Mouse (Mus musculus) gastrocnemius, adult 8-10 months (tissue): ENCODE data around the gene Nxn. TPM values are rescaled to one million over a fixed set of nuclear protein-coding genes. Genes with fewer than 3 reads are reported as not detected.
A peak's percentile ranks its signal among the peaks of the same experiment; 100 is the strongest.

Source experiments
- DNase-seq, 2 experiments: peaks; one replicate each; pipeline ENCODE4 v3.0.0; 2022; ENCODE audit warnings: low spot score in 2 of 2
- total RNA-seq, 4 experiments: library from RNA; stranded (reverse); gene quantifications; 2 replicates each; pipeline ENCODE4 v1.2.4; 2022

Gene Nxn
- total RNA-seq, 4 experiments from 2014 or later, result 41.5 to 47.7 (median 43.3) TPM

DNA sequence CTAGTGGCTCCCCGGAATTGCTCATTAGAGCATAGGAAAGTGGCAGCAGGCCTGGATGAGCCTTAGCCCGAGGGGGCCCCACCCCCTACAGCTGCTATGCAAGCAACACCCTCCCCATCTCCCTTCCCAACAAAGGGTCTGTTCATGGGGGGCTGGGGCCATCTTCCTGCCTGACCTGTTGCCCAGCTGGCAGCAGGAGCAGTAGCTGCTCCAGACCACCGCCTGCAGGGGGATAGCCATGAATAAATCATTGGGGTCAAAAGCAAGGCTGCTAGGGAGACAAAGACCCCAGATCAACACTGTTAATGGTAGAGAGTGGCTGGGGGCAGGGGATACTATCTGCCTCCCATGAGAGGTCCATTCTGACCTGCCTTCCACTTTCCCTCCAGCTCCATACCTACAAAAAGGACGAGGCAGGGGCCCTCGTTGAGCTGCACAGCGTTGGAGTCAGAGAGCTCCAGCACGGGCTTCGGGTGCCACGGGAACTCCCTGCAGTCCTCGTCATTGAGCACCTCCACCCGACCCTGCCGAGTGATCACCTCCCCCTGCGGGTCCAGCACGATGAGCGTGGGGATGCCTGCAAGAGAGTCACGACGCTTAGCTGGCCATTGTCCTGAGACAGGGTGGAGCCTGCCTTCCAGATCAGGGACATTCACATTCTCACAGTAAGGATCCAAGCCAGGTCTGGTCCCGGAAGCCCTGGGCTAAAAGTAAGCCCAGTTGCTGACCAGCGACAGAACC lies 136.2 kb downstream of the Nxn start:
- DNase-seq, result no peak

DNA sequence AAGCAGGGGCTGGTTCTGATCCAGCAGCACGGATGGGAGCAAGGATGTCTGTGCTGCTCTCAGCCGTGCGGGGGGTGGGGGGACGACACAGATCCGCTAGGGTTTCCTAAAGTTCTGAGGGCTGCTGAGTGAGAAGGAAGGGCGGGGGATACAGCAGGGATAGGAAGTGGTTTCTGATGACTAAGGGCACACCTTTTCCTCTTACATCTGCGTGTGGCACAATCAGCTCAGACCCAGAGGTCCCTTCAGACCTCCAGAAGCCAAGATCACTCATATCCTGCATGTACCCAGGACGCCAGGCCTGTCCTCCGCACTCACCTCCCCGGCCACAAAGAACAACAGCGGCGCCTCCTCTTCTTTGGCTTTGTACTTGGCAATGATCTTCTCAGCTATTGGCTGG lies 137.7 kb downstream of the Nxn start:
- no peak for DNase-seq

DNA sequence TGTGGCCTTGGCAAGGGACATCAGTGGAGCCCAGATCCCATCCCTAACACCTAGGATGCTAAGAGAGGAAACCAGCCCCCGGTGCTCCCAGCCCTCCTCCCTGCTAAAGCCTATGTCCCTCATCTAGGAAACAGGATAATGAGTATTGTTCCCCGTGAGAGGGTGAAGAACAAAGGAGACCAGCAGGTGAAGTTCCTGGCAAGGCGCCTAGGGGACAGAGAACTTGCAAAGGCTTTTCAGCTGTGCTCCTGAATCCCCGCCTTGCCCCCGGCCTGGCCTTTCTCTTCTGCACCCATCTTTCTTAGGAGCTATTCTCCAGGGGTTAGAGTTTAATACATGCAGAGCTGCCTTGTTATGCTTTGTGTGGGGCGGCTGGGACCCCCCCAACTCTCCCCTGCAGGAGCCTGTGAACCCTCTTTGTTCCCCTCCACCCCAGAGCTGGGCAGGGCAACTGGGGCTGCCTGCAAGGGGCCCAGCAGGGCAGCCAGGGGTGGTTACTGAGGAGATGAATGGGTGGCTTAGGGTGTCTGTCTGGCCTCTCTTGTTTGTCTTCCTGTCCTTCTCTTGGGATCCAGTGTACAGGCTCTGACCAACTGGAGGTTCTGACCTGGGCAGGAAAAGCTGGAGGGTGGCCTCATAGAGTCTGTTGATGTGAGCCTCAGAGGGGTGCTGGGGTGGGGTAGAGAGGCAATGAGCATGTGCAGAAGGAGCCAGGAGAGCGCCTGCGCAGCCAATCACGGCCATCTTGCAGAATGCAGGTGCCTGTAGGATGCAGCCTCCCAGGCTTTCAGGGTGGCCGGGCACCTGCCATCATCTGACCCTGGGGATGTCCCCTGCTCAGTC lies 138.5 kb downstream of the Nxn start:
- DNase-seq, result no peak

DNA sequence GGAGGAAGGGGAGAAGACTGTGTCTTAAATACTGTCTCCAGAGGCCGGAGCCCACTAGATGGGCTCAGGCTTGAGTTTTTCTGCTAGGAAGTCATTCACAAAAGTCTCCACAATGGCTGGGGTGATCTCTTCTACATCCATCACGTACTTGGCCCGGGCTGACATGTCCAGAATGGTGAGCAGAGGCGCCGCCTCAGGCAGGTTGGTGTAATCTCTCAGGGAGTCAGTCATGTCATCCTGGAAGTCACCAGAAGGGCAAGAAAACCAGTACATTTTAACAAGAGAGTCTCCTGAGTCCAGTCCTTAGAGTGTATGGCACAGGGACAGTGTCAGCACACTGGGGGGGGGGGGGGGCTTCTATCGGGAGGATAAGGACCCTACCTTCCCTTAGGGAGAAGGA lies 140.4 kb downstream of the Nxn start:
- DNase-seq, result no peak

DNA sequence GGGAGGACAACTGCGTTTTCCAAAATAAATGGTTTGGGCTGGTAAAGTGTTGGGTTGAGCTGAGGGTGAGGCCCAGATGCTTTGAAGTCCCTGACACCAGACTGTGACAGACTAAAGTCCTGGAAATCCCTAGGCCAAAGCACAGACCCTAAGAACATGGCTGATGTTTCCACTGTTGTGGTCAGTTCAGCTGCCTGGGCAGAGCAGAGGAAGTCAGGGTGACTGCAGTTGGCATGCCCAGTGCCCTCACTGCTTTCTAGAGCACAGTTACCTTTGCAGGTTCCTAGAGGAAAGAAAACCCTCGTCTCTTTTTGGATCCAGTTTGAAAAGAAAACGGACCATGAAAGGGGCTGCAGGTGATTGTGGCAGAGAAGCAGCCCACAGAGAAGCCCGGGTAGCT lies 141.6 kb downstream of the Nxn start:
- DNase-seq, result no peak

DNA sequence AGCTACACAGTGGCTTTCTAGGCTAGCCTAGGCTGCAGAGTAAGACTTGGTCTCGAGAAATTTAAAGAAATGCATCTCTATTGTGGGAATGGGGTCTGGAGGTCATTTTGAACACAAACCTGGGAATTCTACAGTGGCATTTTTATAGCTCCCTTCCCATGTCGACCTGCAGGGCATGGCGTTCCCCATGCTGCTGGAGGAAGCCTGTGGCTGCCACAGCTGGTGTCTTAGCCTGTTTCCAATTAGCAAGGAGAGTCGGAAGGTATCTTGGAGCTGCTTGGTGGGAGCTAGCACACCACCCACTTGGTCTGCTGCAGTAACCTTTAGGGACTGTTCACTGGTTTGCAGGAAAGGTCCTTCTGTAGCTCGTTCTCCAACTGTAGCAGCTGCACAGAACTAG lies 142.8 kb downstream of the Nxn start:
- no peak for DNase-seq

DNA sequence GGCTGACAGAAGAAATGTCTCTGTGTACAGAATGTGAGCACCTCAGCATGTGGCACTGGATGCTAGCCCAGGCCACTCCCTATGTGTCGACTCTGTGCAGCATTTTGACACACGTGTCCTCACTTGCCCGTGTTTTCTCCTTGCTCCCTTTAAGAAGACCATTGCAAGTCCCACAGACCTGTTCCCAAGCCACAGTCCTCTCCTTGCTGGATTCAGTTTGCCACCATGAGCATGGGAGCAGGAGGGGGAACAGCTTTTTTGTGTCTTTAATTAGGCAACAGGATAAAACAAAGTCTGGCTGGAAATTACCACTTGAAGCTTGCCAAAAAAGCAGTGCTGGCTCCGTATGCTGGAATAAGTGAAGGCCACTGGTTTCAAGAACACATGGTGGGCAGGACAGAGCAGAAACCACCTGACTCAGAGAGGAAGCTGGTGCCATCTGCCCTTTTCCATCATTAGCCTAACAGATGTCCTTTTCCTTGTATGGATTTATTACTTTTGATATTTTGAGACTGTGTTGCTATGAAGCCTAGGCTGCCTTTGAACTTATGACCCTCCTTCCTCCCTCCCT lies 143.4 kb downstream of the Nxn start:
- DNase-seq, result no peak

DNA sequence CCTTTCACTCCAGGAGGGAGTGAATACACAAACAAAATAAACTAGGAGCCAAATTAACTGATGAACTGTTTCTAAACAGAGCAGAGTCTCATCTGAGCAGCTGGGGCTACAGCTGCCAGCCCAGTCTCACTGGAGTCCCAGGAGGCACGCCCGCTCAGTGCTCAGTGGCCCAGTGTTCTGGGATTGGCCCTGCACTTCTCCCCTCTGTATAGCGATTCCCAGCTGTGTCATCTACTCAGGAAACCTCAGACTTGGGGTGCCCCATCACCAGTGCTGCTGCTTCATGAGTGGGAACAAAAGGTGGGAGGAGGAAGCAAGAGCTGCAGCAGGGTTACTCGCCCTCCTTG lies 145.0 kb downstream of the Nxn start:
- DNase-seq, result no peak

DNA sequence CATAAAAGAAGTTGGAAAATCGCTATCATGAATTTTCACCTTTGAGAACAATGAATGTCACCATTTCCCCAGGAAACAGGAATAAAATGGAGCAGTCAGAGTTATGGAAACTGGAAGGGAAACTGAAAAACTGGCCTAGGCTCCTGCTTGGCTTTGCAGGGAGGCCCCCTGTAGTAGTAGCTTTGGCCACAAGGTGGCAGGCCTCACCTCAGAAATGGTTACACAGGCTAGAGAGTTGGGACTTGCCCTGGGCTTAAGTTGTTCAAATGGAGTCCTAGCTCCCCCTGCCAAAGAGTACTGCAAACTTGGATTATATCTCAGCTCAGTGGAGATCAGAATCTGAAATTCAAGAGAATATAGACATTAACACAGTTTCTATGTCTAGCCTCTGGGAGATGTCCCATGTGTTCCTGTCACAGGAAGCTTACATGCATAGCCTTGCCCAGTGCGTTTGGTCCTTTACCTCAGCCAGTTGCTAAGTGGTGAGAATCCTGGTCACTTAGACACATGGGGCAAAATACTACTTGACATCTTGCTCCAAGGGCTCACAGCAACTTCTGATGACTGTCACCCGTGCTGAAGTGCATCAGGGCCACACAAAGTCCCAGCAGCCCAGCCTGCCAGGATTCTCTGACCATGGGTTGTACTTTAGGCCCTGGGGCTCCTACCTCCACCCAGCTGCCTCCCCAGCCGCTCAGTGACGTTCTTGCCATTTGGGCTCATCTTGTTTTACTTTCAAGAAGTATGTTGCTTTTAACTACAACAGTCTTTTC lies 145.6 kb downstream of the Nxn start:
- DNase-seq, result peak; percentile 73 to 78

DNA sequence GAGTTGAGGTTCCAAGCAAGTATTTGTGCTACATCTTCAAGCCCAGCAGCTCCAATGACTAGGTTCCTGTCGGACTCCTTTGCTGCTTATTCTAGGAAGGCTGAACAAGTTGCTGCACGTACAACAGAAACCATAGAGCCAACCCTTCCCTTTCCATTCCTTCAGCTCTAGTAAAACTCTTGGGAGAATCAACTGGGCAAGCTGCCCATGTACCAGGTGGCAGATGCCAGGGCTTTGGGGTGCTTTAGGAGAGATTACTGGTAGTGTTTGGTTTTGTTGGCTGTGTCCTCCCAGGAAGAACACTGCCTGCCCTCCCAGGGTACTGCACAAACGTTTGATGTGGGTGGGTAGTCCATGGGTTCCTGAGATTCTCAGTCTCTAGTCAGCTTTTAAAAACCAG lies 146.9 kb downstream of the Nxn start:
- no peak for DNase-seq

DNA sequence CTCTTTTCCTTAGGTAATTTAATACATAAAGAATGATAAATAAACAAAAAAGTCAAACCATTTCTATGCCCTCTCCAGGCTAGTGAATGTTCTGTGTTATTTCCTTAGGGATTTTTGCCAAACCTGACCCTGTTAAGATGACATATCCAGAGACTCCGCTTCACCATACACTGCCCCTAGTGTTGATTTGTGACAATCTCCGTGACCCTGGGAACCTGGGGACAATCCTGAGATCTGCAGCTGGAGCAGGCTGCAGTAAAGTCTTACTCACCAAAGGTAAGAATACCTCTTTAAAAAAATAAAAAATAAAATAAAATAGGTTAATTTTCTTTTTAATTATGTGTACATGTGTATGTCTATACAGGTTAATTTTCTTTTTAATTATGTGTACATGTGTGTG lies 151.7 kb downstream of the Nxn start:
- no peak for DNase-seq

DNA sequence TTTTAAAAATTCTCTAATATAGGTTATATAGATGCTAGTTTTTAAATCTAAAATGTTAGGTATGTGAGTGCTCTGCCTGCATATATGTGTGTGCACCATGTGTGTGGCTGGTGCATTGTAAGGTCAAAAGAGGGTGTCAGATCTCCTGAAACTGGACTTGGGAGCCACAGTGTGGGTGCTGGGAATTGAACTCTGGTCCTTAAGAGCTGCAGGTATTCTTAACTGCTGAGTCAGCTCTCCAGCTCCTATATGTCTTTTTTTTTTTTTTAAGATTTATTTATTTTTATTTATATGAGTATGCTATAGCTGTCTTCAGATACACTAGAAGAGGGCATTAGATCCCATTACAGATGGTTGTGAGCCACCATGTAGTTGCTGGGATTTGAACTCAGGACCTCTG lies 152.5 kb downstream of the Nxn start:
- DNase-seq, result no peak

DNA sequence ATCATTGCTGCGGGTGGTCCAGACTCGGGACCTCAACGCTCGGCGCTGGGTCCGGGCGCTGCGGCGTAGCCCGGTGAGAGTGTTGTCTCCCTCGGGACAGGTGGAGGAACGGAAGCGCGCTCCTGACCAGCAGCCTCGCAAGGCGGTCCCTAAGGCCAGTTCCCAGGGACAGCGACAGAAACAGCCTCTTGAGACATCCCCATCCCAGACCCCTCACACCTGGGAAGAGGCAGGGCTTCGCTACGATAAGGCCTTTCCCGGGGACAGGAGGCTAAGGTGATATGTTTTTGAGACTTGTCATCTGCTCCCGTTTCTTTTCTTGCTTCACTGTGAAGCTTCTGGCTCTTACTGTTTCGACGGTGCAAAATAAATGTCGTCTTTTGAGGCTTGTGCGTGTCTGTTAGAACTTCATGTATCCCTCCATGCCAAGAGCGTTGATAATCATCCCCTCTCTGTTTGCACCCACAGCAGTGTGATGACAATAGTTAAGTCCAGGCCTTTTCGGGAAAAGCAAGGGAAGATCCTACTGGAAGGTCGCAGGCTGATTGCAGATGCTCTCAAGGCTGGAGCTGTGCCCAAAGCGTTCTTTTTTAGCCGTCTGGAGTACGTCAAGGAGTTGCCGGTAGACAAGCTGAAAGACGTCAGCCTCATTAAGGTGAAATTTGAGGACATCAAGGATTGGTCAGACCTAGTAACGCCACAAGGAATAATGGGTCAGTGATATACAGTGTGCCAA lies 155.0 kb downstream of the Nxn start:
- DNase-seq, result no peak

DNA sequence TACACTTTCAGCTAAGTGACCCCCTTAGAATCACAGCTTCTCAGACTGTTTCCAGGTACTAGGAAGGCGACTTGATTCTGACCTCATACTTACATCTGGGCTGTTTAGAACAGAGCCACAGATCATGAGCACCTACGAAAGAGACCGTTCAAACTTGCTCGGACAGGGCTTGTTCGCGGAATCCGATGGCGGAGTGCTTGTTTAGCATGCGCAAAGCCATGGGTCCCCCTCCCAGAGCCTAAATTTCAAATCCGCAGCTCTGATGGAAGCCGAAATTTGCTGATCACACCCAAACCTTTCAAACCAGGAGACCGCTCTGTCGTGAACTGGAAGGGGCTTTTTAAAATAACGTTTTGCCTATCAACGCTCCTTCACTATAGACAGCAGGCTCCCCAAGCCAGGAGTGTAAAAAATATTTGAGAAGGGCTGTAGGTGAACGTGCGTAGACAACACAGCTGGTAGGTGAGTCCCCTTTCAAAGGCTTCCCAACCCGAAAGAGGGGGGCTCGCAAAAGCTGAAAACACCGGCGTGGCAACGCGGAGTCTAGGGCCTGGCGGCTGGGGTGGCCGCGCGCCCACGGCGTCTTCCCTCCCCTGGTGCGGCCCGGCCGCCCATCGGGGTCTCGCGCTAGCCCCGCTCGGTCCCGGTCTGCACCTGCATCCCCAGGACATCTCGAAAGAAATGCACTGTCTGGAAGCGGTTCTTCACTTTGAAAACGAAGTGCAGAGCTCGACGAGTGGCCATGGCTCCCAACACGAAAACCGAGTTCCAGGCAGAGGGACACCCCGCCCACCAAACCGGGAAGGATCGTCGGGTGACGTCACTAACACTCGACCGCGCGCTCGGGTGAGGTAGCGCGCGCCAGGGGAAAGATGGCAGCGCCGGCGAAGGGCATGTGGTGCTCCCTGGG lies 155.8 kb downstream of the Nxn start, which contains the start of the genes Mrm3 and Glod4:
Gene Mrm3, plus strand, starts transcription at position 815 of the 910 bp plus-strand sequence.
Gene Glod4, minus strand, starts transcription at position 825 of the 910 bp plus-strand sequence.
- peak; percentile 74 to 76 for DNase-seq

DNA sequence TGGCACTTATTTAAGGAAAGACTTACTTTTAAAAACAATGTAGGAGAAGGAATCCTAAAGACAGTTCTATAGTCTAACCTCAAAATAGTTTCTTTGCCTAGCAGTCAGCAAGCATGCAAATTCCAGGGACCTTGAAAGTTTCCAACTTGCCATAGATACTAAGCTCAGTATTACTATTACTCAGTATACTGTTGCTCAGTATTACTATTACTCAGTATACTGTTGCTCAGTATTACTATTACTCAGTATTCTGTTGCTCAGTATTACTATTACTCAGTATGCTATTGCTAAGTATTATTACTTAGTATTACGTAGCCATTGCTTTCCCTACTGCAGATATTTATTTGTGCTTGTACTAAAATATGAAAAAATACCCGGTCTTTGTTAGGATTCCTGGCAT lies 159.2 kb downstream of the Nxn start:
- no peak for DNase-seq

DNA sequence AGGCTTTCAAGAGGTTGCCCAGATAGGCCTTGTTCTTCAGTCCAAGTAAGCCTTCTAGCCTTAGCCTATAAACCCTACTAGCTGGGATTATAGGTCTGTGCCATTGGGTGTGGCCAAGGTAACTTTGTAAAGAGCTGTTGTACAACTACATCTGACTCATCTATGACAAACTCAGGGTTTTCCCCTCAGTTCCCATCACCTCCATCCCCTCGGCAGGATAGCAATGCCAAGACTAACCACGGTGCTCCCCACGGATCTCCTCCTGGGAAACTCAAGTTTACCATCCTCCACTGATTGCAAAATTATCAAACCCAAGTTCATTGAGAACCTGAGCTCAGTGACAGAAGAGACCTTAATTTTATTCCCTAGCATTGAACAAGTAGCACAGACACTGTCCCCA lies 162.8 kb downstream of the Nxn start:
- no peak for DNase-seq

DNA sequence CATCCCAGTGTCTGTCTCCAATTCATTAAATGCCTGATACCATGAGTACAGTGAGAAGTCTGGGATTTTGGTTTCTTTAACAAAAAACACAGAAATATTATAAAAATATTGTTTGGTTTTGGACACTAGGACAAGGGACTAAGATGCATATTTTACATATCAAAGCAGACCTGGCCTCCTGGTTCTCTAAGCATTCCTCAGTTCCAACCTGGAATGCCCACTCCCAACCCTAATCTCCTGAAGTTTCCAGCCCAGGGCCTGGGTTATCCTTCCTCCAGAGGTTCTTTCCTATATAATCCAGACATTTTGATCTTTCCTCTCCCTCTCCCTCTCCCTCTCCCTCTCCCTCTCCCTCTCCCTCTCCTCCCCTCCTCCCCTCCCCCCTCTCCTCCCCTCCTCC lies 173.9 kb downstream of the Nxn start:
- DNase-seq, result no peak

DNA sequence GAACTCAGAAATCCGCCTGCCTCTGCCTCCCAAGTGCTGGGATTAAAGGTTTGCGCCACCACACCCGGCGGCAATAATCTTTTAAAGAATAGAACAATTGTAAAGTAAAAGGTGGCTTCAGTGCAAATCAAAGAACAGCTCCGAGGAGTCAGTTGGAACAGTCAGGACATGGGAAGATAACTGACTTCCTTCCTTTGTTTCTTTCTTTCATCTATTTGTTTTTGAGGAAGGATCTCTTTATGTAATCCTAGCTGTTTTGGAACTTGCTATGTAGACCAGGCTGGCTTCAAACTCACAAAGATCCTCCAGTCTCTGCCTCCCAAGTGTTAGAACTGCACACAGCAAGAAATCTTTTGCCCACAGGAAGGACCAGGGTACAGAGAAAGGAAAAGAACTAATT lies 174.3 kb downstream of the Nxn start:
- no peak for DNase-seq

DNA sequence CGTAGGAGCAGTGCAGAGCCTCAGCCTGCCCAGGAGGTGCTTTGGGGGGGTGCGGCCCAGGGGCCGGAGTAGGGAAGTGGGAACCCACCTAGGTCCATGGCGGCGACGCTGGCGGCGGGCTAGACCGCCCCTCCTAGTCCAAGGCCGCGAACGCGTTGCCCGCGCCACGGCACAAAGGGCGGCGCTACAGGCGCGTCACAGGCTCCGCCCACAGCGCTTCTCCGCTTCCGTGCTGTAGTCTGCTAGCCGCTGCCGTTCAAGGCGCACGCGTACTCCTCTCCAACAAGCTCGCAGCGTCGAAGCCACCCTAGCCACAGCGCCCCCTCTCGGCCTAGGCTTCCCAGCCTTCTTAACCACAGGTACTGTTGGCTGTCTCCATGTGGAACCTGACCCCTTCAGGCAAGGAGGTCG lies 181.5 kb downstream of the Nxn start, which contains the start of the genes Dbil5 and Gemin4:
Gene Dbil5, plus strand, starts transcription at position 219 of the 411 bp plus-strand sequence.
Gene Gemin4, minus strand, starts transcription at position 275 of the 411 bp plus-strand sequence.
- peak; percentile 90 to 96 for DNase-seq
